Mouse (Mus musculus) E14TG2a.4 (cell line): ENCODE results near the gene Gsto1.
A peak's percentile ranks its signal among the peaks of the same experiment; 100 is the strongest.

Experiments used
- H3K27me3 ChIP-seq: 2 replicates; pipeline ENCODE4 v1.6.1; 2014; ENCODE audit warnings: low read length, control low read depth; ENCODE audit not compliant: insufficient read depth
- H3K36me3 ChIP-seq: 2 replicates; pipeline ENCODE4 v1.6.1; 2014; ENCODE audit warnings: low read length, control low read depth; ENCODE audit not compliant: insufficient read depth
- H3K4me1 ChIP-seq: replicated peaks from 2 replicates; pipeline ENCODE4 v1.6.1; 2014; ENCODE audit warnings: low read depth, low read length, control low read depth
- H3K4me3 ChIP-seq: replicated peaks from 2 replicates; pipeline ENCODE4 v1.5.1; 2014; ENCODE audit warnings: mild to moderate bottlenecking, low read length
- H3K9me3 ChIP-seq: 2 replicates; pipeline ENCODE4 v1.6.1; 2014; ENCODE audit warnings: low read length, control low read depth
- CTCF ChIP-seq: conservative IDR thresholded peaks from 2 replicates; pipeline ENCODE4 v1.5.1; 2014; ENCODE audit warnings: low read length
- NANOG ChIP-seq: IDR thresholded peaks from 2 replicates; pipeline ENCODE4 v1.6.1; 2014; ENCODE audit warnings: borderline replicate concordance, low read length, mixed read lengths
- POU5F1 ChIP-seq: IDR thresholded peaks from 2 replicates; pipeline ENCODE4 v1.6.1; 2014; ENCODE audit warnings: low read length, borderline replicate concordance

Gene Gsto1

DNA sequence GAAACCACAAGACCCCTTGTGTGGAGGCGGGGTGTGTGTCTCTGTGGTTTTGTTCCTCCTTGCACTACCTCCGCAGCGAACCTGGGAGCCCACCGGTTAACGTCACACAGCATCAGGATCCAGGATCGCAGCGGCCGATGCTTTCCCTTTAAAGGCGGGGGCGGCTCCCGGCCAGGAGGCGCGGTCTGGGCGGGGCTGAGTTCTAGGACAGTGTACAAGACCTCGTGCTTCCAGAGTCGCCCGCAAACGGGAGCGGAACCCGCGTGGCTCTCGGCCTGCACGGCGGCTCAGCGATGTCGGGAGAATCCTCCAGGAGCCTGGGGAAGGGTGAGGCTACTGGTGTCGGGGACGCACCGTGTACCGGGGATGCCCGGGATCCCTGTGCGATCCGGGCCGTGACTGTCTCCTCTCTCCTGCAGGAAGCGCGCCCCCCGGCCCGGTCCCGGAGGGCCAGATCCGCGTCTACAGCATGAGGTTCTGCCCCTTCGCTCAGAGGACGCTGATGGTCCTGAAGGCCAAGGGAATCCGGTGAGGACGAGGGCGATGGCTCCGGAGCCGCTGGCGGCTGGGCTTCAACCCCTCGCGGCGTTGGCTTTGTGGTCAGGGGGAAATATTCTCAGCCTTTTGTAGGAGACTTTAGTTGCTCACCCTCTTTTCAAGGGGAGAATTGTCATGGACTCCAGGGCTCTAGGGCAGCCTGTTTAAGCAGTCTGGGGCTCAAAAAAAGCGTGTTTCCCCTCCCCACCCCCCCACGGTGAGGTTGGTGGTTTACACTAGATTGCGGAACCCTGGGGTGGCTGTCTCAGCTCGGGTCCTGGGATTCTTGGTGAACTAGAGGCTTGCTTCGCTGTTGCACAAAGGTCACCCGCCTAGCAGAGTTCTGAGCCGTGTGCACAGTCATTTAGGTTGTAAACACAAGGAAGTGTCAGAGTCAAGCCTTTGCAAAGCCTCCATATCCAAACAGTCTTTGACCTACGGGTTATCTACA is at the start of gene Gsto1:
Gsto1 (plus strand) TSS at position 175 of the 988 bp plus-strand sequence.
- peaks cover 31% of the 10 kb centered on the region for H3K27me3 ChIP-seq
- peak within 1 kb of the TSS; percentile 82 for H3K4me3 ChIP-seq
- H3K9me3 ChIP-seq: peaks cover 8% of the 10 kb centered on the region
- peaks cover 14% of the 10 kb centered on the region for H3K4me1 ChIP-seq
- TF ChIP-seq CTCF: no peak
- no peak for TF ChIP-seq NANOG
- no peak for TF ChIP-seq POU5F1
- peaks cover 18% of the 10 kb centered on the region for H3K36me3 ChIP-seq

GRCm38 (mm10) chr19:47812091-47812490 is 42.7 kb upstream of the Gsto1 start:
- TF ChIP-seq NANOG (no peak), CTCF (no peak), POU5F1 (no peak)
- Histone ChIP-seq H3K27me3 (peaks cover 6% of the 10 kb centered on the region; the same call in 1 of the 2 replicates), H3K4me1 (peaks cover 18% of the 10 kb centered on the region), H3K36me3 (no peaks in the 10 kb centered on the region), H3K9me3 (no peaks in the 10 kb centered on the region), H3K4me3 (no peak overlapping the region)

GRCm38 (mm10) chr19:47814721-47815120 is 40.0 kb upstream of the Gsto1 start:
- no peak for TF ChIP-seq POU5F1
- no peak for TF ChIP-seq CTCF
- no peak for TF ChIP-seq NANOG

DNA sequence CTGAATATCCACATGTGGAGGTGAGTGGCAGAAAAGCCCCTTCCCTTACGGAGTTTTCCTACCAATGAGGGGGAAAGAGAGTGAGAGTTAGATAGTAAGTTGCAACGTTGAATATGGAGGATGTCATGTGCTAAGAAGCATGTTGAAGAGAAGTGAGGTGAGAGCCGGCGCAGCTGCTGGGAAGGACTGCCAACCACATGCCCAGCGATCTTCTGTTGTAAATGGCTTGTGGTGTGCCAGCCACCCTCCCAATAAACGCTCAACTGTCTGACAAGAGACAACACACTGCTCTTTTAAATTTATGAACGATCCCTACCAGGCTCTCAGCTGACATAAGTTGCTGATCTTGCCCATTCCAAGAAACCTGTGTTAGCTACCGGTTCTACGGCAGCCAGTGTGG is 37.1 kb upstream of the Gsto1 start:
- H3K36me3 ChIP-seq: no peaks in the 10 kb centered on the region
- no peaks in the 10 kb centered on the region for H3K9me3 ChIP-seq
- H3K4me1 ChIP-seq: peaks cover 34% of the 10 kb centered on the region
- no peak overlapping the region for H3K4me3 ChIP-seq
- H3K27me3 ChIP-seq: peaks cover 12% of the 10 kb centered on the region; the same call in 1 of the 2 replicates
- TF ChIP-seq CTCF (no peak), POU5F1 (no peak), NANOG (no peak)

More at GRCm38 (mm10) chr19:47814721-47815120, 40.0 kb upstream of the Gsto1 start:
- Histone ChIP-seq H3K9me3 (no peaks in the 10 kb centered on the region), H3K4me3 (no peak overlapping the region), H3K4me1 (peaks cover 18% of the 10 kb centered on the region), H3K27me3 (peaks cover 10% of the 10 kb centered on the region; the same call in 1 of the 2 replicates), H3K36me3 (no peaks in the 10 kb centered on the region)

DNA sequence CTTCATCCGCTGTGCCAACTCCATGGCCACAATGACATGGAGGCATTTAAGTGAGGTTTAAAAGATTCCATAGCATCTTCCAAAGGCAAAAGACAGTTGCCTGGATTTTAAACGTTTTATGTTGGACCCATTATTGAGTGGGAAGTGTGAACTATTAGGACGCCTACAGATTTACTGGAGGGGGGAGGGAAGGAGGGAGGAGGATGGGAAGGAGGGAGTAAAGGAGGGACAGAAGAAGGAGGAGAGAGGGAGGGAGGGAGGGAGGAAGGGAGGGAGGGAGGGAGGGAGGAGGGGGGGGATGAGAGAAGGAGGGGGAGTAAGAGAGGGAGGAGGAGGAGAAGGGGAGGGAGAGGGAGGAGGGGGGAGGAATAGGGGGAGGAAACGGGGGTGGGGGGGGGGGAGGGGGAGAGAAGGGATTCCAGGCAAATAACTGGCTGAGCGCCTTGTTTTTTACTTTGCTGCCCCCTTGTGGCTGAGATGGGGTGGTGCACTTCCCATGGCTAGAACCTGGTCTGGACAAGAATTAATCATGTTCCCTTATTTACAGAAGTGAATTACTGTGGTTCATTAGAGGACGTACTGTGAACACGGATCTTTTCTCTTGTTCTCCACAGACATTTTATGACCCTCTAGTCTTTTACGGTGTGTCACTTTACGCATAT is 33.8 kb upstream of the Gsto1 start:
- no peak overlapping the region for H3K4me3 ChIP-seq
- H3K9me3 ChIP-seq: no peaks in the 10 kb centered on the region
- peaks cover 19% of the 10 kb centered on the region for H3K4me1 ChIP-seq
- peaks cover 10% of the 10 kb centered on the region; the same call in 1 of the 2 replicates for H3K27me3 ChIP-seq
- TF ChIP-seq POU5F1 (no peak), CTCF (peak; percentile 87), NANOG (no peak)
- H3K36me3 ChIP-seq: no peaks in the 10 kb centered on the region

- peaks cover 10% of the 10 kb centered on the region; the same call in 1 of the 2 replicates for H3K27me3 ChIP-seq
- TF ChIP-seq CTCF (no peak), NANOG (no peak), POU5F1 (no peak)
- no peak overlapping the region for H3K4me3 ChIP-seq
- H3K9me3 ChIP-seq: no peaks in the 10 kb centered on the region
- peaks cover 19% of the 10 kb centered on the region for H3K4me1 ChIP-seq
- H3K36me3 ChIP-seq: no peaks in the 10 kb centered on the region
These were observed 33.3 kb upstream of the Gsto1 start for GRCm38 (mm10) chr19:47821494-47821872.

GRCm38 (mm10) chr19:47822143-47822796 is 32.5 kb upstream of the Gsto1 start:
- H3K4me1 ChIP-seq: peaks cover 22% of the 10 kb centered on the region
- H3K36me3 ChIP-seq: no peaks in the 10 kb centered on the region
- TF ChIP-seq CTCF (no peak), NANOG (no peak), POU5F1 (no peak)
- H3K9me3 ChIP-seq: no peaks in the 10 kb centered on the region
- peaks cover 10% of the 10 kb centered on the region; the same call in 1 of the 2 replicates for H3K27me3 ChIP-seq
- no peak overlapping the region for H3K4me3 ChIP-seq

GRCm38 (mm10) chr19:47824026-47824425 is 30.7 kb upstream of the Gsto1 start:
- H3K4me3 ChIP-seq: no peak overlapping the region
- no peaks in the 10 kb centered on the region for H3K36me3 ChIP-seq
- peaks cover 6% of the 10 kb centered on the region; the same call in 1 of the 2 replicates for H3K27me3 ChIP-seq
- no peaks in the 10 kb centered on the region for H3K9me3 ChIP-seq
- H3K4me1 ChIP-seq: peaks cover 23% of the 10 kb centered on the region
- no peak for TF ChIP-seq CTCF
- no peak for TF ChIP-seq POU5F1
- no peak for TF ChIP-seq NANOG
